Mouse (Mus musculus) liver, embryonic 14.5 days (tissue): ENCODE measurements around the gene Snx11.

Source experiments
- CTCF ChIP-seq: IDR thresholded peaks from 2 replicates; pipeline ENCODE4 v1.5.1; 2016; ENCODE audit warnings: antibody characterized with exemption, low read depth, control low read depth
- EP300 ChIP-seq: IDR thresholded peaks from 2 replicates; pipeline ENCODE4 v1.6.1; 2016; ENCODE audit warnings: antibody characterized with exemption, low read depth

DNA sequence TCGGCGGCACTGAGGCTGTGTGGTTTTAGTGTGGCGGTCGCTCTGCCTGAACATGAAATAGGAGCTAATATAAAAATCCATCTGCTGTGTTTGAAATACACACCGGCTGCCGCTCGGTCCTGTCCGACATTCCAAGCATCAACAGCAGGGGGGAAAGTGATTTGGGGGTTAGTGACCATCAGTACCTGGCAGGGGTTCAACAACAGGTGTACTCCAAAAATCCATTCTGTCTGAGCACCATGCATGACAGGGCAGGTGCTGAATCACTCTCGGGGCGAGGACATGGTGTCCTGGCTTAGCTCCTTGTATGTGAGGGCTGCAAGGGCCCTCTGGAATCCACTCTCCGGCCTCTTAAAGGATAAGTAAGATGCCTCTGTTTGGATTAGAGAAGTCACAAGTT is 41.0 kb downstream of the Snx11 start:
- no peak for TF ChIP-seq CTCF
- no peak for TF ChIP-seq EP300
